Mouse (Mus musculus) intestine, embryonic 16.5 days (tissue): ENCODE measurements around the gene Gmnc. TPM values are rescaled to one million over a fixed set of nuclear protein-coding genes. Genes with fewer than 3 reads are reported as not detected.

Source experiments
- ATAC-seq: fragments of 200-750 bp; cut with Nextera tagmentation; 2 replicates; pipeline ENCODE4 v1.8.0; 2017; ENCODE audit warnings: moderate TSS enrichment, moderate library complexity
- H3K27ac ChIP-seq: fragments of 300-500 bp; sonication (generic); 2 replicates; pipeline ENCODE4 v1.5.1; 2014; ENCODE audit warnings: mild to moderate bottlenecking, low read length
- H3K27me3 ChIP-seq: fragments of 300-500 bp; sonication (generic); replicated peaks from 2 replicates; pipeline ENCODE4 v1.6.1; 2014; ENCODE audit warnings: low read length, control low read depth, mixed read lengths; ENCODE audit not compliant: control insufficient read depth, insufficient read depth
- H3K36me3 ChIP-seq: fragments of 300-500 bp; sonication (generic); 2 replicates; pipeline ENCODE4 v1.6.1; 2014; ENCODE audit warnings: low read length, control low read depth; ENCODE audit not compliant: control insufficient read depth, insufficient read depth
- H3K4me1 ChIP-seq: fragments of 300-500 bp; sonication (generic); 2 replicates; pipeline ENCODE4 v1.6.1; 2014; ENCODE audit warnings: low read length, control low read depth, mixed read lengths; ENCODE audit not compliant: control insufficient read depth, insufficient read depth
- H3K4me2 ChIP-seq: fragments of 300-500 bp; sonication (generic); 2 replicates; pipeline ENCODE4 v1.6.1; 2014; ENCODE audit warnings: low read depth, low read length, control low read depth
- H3K4me3 ChIP-seq: fragments of 300-500 bp; sonication (generic); 2 replicates; pipeline ENCODE4 v1.5.1; 2014; ENCODE audit warnings: mild to moderate bottlenecking, low read length
- H3K9ac ChIP-seq: fragments of 300-500 bp; sonication (generic); 2 replicates; pipeline ENCODE4 v1.6.1; 2014; ENCODE audit warnings: low read depth, low read length
- H3K9me3 ChIP-seq: fragments of 300-500 bp; sonication (generic); 2 replicates; pipeline ENCODE4 v1.6.1; 2016; ENCODE audit warnings: low read length, control low read depth; ENCODE audit not compliant: control insufficient read depth
- WGBS: fragments of 180-500 bp; shearing (Covaris S2); extraction: QIAGEN DNeasy Blood & Tissue Kit; methylation state at CpG from one replicate; pipeline ENCODE4 v1.1.7; 2014; 5-methylcytosine and 5-hydroxymethylcytosine counted together
- polyA plus RNA-seq: library from polyadenylated mRNA; unstranded; fragments of >200 nt; fragmentation: Nextera tagmentation; extraction: Ambion mirVana; gene quantifications from 2 replicates; pipeline ENCODE4 v1.2.1, GENCODE M21; 2015

The Gmnc gene
- not detected in 2 replicates for polyA plus RNA-seq

DNA sequence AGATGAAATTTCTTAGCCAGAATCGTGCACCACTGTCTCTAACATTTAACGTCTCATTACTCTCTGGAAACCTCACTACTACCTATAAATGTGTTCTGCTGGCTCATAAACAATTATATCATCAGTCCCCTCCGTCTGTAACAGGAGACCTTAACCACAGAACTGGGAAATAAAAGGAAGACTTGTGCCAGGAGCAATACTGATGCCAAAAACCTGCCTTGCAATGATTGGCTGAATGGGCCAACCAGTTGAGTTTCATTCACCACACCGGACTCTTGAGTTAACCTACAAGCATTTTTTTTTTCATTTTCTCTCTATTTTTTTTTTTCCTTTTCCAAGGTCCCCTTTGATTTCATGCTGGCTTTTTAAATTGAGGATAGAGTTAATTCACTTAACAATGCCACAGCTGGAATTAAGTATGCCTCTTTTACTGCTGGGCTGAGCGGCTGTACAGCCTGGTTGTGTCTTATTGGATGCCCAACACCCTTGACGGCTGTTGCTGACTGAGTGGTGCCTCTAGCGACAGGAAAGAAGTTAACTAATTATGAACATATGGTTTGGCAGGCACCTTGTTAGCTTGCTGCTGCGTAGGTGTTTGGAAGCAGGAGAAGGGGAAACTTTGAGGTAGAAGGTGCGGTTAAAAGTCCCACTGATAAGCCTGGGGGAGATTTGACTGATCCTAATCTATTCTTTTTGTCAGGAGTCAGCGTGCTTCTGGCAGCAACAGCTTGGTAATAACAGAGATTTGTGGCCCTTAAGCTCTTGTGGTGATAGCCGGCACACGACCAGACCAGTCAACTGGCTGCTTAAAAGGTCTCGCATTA lies at the start of gene Gmnc:
Gene Gmnc, minus strand, starts transcription at position 176 of the 824 bp plus-strand sequence.
- Histone ChIP-seq H3K36me3 (no peaks in the 10 kb centered on the region), H3K27me3 (no peaks in the 10 kb centered on the region), H3K4me2 (no peak within 1 kb of the TSS), H3K27ac (no peak within 1 kb of the TSS), H3K9ac (no peak within 1 kb of the TSS), H3K4me1 (no peaks in the 10 kb centered on the region), H3K4me3 (no peak within 1 kb of the TSS), H3K9me3 (no peaks in the 10 kb centered on the region)
- 58% methylated on average over 13 of the region's 13 CpGs for WGBS
- ATAC-seq: no peak

GRCm38 (mm10) chr16:27027281-27027680 lies 35.8 kb upstream of the Gmnc start:
- ATAC-seq: no peak
- no peak overlapping the region for H3K27ac ChIP-seq
- H3K4me3 ChIP-seq: no peak overlapping the region
- no peak overlapping the region for H3K9ac ChIP-seq
- H3K9me3 ChIP-seq: no peaks in the 10 kb centered on the region
- H3K4me1 ChIP-seq: no peaks in the 10 kb centered on the region
- no peaks in the 10 kb centered on the region for H3K36me3 ChIP-seq
- H3K4me2 ChIP-seq: no peak overlapping the region
- no peaks in the 10 kb centered on the region for H3K27me3 ChIP-seq
- WGBS: 94% methylated on average over 2 of the region's 2 CpGs

GRCm38 (mm10) chr16:27026226-27026625 lies 34.8 kb upstream of the Gmnc start:
- Histone ChIP-seq H3K27me3 (no peaks in the 10 kb centered on the region), H3K4me1 (no peaks in the 10 kb centered on the region), H3K9ac (no peak overlapping the region), H3K9me3 (no peaks in the 10 kb centered on the region), H3K36me3 (no peaks in the 10 kb centered on the region), H3K4me3 (no peak overlapping the region), H3K27ac (no peak overlapping the region), H3K4me2 (no peak overlapping the region)
- no peak for ATAC-seq
- 87% methylated on average over 4 of the region's 4 CpGs for WGBS

DNA sequence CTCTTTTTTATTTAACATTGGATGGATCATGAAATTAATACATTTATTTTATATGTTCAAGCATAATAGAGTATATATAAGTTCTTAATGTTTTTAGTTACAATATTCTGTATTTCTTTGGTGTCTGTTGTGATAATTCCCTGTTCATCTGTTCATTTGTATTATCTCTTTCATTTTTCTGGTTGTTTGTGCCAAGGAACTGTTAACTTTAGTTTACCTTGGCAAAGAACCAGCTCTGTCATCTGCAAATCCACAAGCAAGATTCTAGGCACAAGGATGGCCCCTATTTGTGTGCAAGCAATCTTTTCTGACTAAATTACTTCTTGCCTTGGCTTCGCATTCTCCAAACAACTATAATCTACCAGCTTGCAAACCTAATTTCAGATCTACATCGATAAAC lies 31.3 kb upstream of the Gmnc start:
- no peaks in the 10 kb centered on the region for H3K36me3 ChIP-seq
- no peak overlapping the region for H3K9ac ChIP-seq
- H3K4me2 ChIP-seq: no peak overlapping the region
- 94% methylated on average over 2 of the region's 2 CpGs for WGBS
- H3K9me3 ChIP-seq: no peaks in the 10 kb centered on the region
- no peak for ATAC-seq
- no peak overlapping the region for H3K27ac ChIP-seq
- no peaks in the 10 kb centered on the region for H3K4me1 ChIP-seq
- no peak overlapping the region for H3K4me3 ChIP-seq
- no peaks in the 10 kb centered on the region for H3K27me3 ChIP-seq

DNA sequence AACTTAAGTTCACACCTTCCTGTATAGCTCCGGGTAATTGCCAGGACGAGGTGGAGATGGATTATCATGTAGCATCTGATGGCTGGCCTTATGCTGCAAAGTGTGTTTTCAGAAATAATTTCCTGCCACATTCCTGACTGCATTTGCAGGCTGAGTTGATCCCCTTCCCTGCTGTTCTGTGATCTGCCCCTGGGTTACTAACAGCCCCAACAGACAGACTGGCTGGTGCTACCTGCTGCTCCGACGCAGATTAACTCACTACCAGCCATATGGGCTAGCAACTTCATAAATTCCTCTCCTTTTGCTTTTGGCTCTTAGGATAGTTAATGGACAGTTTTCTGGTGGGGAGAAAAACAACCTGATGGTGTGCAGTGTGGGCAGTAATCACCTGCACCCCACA lies 25.9 kb upstream of the Gmnc start:
- 51% methylated on average over 4 of the region's 4 CpGs for WGBS
- Histone ChIP-seq H3K4me1 (no peaks in the 10 kb centered on the region), H3K4me2 (no peak overlapping the region), H3K4me3 (no peak overlapping the region), H3K27me3 (no peaks in the 10 kb centered on the region), H3K9ac (no peak overlapping the region), H3K27ac (no peak overlapping the region), H3K36me3 (no peaks in the 10 kb centered on the region), H3K9me3 (no peaks in the 10 kb centered on the region)
- ATAC-seq: no peak

DNA sequence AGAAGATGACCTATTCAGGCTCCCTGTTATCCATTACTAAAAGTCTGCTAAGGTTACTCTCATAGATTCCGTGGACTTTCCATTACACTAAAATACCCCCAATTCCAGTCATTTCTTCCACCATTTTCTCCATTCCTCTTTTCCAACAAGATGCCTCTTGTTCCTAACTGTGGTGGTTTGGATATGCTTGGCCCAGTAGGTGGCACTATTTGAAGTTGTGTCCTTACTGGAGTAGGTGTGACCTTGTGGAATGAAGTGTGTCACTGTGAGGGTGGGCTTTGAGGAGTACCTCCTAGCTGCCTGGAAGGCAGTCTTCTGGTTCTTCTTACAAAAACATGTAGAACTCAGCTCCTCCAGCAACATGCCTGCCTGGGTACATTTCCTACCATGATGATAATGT lies 11.3 kb upstream of the Gmnc start:
- H3K4me2 ChIP-seq: no peak overlapping the region
- H3K4me1 ChIP-seq: no peaks in the 10 kb centered on the region
- 90% methylated on average over 1 of the region's 1 CpGs for WGBS
- no peaks in the 10 kb centered on the region for H3K36me3 ChIP-seq
- H3K4me3 ChIP-seq: no peak overlapping the region
- ATAC-seq: no peak
- H3K9me3 ChIP-seq: no peaks in the 10 kb centered on the region
- H3K27me3 ChIP-seq: no peaks in the 10 kb centered on the region
- H3K9ac ChIP-seq: no peak overlapping the region
- H3K27ac ChIP-seq: no peak overlapping the region

GRCm38 (mm10) chr16:26999563-26999962 lies 8.1 kb upstream of the Gmnc start:
- Histone ChIP-seq H3K4me2 (no peak overlapping the region), H3K4me1 (no peaks in the 10 kb centered on the region), H3K27me3 (no peaks in the 10 kb centered on the region), H3K9ac (no peak overlapping the region), H3K27ac (no peak overlapping the region), H3K36me3 (no peaks in the 10 kb centered on the region), H3K9me3 (no peaks in the 10 kb centered on the region), H3K4me3 (no peak overlapping the region)
- WGBS: 11% methylated on average over 2 of the region's 2 CpGs
- no peak for ATAC-seq

GRCm38 (mm10) chr16:26989415-26990315 lies 1.8 kb downstream of the Gmnc start:
- no peaks in the 10 kb centered on the region for H3K9me3 ChIP-seq
- H3K4me3 ChIP-seq: no peak overlapping the region
- no peaks in the 10 kb centered on the region for H3K4me1 ChIP-seq
- no peak overlapping the region for H3K4me2 ChIP-seq
- H3K36me3 ChIP-seq: no peaks in the 10 kb centered on the region
- no peak for ATAC-seq
- H3K27ac ChIP-seq: no peak overlapping the region
- H3K9ac ChIP-seq: no peak overlapping the region
- no peaks in the 10 kb centered on the region for H3K27me3 ChIP-seq
- 81% methylated on average over 19 of the region's 19 CpGs for WGBS

DNA sequence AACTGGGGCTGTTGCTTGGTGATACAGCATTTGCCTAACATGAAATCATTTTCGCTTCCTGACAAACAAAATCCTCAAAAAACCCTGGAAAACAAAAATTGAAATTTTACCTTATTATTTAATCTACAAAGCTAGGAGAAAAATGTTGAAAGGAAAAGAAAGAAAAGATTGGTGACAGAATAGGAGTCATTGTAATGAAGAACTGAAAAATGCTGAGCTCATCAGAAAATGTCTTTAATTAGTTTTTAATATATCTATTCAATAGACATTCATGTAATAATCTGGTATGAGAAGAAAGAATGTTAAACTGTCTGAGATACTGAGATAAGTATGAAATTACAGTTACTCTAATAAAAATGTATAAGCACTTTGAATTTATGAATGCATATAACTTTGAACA lies 3.3 kb downstream of the Gmnc start:
- no peak overlapping the region for H3K9ac ChIP-seq
- no peak for ATAC-seq
- no peaks in the 10 kb centered on the region for H3K36me3 ChIP-seq
- H3K27me3 ChIP-seq: no peaks in the 10 kb centered on the region
- 88% methylated on average over 1 of the region's 1 CpGs for WGBS
- no peak overlapping the region for H3K4me2 ChIP-seq
- H3K27ac ChIP-seq: no peak overlapping the region
- no peaks in the 10 kb centered on the region for H3K4me1 ChIP-seq
- H3K9me3 ChIP-seq: no peaks in the 10 kb centered on the region
- H3K4me3 ChIP-seq: no peak overlapping the region
